Mouse (Mus musculus) T-cell, adult 2 months (primary cell): ENCODE measurements around the gene A130010J15Rik.

ENCODE experiments used
- DNase-seq: peaks from one replicate; pipeline ENCODE4 v3.0.0; 2022; ENCODE audit warnings: low spot score

Gene A130010J15Rik

DNA sequence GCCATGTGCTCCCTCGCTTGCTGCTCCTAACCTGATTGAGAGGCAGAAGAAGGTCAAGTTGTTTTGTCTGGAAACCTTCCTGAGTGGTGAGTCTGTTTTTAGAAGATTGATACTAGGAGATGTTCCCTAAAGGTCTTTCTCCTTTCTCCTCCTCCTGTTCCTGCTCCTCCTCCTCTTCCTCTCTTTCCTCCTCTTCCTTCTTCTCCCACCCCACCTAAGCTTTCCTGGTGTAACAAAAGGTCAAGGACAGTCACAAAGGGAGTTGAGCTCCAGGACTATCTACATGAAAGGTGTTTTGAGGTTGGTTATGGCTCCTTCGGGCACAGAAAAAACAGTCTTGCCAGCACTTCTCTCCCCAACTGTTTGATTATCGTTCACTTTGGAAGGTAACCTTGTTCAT lies at the start of gene A130010J15Rik:
TSS of gene A130010J15Rik (plus strand) at position 301 of the 400 bp plus-strand sequence.
- no peak for DNase-seq

DNA sequence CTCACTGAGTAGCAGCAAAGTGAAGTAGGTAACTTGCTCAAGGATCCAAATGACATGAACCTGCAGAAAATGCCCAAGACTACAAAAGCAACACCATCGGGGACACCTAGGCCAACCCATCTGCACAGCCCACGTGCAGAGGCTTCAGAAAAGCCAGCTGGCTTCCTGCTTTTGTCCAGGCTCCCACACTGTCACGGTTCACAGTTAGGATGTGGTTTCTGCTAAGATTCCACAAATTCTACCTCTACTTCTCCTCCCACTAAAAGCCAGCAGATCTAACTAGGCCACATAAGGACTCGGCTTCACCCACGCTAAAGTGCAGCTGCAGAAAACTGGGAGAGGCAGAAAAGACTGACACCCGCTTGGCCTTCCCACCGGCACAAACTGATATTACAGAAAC lies 45.1 kb upstream of the A130010J15Rik start:
- DNase-seq: no peak

DNA sequence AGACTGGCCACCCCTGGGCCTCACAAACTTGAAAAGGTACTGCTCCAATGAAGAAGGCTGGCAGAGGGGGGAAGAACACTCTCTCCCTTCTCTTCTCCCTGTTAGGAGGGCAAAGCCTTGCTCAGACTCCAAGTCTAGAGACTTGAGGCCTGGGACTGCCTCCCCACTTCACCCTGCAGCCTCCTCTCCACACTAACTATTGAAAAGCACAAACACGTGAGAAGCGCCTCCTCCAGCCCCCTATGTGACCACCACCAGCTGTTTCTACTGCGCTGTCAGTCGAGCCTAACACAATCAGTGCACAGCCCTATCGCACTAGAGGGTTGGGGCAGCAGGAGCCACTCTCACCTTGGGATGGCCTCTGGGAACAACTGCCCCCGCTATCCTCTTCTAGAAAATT lies 44.6 kb upstream of the A130010J15Rik start:
- no peak for DNase-seq

DNA sequence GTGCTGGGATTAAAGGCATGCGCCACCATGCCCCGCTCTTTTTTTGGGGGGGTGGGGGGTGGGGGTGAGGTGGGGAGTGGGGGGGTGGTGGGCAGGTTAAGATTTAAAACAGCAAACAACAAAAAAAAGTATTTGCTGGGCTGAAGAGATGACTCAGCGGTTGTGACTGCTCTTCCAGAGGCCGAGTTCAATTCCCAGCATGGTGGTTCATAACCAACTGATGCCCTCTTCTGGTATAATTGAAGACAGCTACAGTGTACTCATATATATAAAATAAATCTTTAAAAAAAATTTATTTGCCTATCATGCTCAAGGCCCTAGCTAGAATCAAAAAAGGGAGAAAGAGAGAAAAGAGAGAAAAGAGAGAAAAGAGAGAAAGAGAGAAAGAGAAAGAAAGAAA lies 42.0 kb upstream of the A130010J15Rik start:
- DNase-seq: no peak

DNA sequence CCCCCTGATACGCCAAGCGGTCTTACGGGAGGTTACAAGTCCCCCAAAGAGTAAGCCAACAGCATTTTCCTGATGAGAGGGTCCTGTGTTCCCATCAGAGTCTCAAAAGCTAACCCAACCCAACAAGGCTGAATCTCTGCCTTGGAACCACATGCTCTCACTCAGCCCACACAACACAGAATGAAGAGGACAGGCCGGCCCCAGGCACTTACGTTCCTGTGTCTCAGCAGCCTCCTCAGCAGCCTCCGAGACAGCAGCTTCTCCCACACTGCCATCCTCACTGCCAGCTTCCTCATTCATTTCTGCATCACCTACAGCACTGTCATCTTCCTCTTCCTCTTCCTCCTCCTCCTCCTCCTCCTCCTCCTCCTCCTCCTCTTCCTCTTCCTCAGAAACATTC lies 39.8 kb upstream of the A130010J15Rik start:
- no peak for DNase-seq

DNA sequence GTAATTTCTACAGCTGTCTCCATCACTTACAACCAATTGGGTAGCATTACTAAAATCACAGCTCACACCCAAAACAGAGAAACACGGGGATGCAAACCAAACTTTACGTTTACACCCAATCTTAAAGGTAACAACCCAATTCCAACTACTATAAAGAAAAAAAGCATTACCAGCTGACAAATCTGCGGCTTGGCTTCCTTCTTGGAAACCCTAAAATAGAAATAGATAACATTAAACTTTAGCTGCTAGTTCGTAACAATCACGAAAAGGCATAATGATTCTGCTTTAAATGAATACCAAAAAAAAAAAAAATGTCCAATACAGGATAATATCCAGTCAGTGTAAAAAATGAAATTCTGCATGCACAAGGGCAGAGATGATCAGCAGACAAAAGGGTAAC lies 38.5 kb upstream of the A130010J15Rik start:
- DNase-seq: no peak

DNA sequence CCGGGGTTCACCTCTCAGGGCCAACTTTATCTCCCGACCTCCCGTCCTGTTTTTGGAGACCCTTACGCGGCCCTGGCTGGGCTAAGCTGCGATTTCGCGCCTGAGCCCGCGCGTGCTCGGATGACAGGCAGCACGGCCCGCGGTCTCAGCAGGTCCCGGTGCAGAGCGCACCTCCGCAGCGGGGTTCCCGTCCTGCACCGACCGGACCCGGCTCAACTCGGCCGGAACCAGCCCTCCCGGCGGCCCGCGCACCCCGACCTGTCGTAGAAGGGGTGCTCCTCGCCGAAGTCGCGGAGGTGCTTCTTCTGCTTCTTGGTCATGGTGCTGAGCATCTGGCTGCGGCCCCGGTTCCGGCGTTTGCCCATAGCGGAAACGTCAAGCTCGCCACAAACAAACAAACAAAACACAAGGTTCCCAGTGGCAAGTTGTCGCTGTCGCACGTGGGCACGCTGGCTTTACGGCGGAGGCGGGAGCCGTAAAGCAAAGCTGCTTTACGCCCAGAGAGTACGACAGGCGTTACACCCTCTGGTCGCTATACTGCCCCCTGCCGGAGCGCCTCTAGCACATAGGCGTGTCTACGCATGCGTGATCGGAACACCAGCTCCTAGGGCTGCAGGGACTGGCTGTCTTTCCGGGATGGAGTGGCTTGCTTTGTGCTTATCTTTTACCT lies 37.9 kb upstream of the A130010J15Rik start, which contains the start of gene Diexf:
TSS of gene Diexf (minus strand) at position 487 of the 670 bp plus-strand sequence.
- DNase-seq: peak; percentile 93

DNA sequence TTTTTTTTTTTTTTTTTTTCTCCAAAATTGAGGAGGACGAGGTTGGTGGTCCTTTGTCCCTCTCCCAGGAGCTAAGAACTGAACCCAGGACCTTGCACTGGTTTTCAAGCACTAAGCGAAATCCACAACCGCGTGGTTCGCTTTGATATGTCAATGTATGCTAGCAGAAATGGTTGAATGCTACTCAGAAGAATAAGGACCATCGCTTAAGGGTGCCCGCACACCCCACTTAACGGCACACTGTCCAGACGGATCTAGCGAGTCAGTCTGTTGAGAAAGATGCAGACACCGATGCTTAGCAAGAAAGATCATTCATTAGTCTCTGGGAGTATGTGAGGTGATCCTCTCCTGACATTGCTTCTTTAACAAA lies 37.4 kb upstream of the A130010J15Rik start:
- DNase-seq: peak; percentile 5

DNA sequence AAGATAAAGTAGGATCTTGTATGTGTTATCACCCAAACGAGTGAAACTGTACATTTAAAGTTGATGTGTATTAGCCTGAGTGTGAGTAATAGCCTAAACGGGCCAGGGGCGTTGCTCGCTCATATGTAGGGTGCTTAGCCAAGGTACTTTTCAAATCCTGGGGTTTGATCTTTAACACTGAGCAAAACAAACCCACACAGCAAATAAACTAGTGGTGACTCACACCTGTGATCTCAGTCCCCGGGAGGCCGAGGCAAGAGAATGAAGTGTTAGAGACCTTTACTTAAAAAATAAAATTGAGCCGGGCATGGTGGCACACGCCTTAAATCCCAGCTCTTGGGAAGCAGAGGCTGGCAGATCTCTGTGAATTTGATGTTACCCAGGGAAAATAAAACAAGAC lies 37.0 kb upstream of the A130010J15Rik start:
- DNase-seq: peak; percentile 47

DNA sequence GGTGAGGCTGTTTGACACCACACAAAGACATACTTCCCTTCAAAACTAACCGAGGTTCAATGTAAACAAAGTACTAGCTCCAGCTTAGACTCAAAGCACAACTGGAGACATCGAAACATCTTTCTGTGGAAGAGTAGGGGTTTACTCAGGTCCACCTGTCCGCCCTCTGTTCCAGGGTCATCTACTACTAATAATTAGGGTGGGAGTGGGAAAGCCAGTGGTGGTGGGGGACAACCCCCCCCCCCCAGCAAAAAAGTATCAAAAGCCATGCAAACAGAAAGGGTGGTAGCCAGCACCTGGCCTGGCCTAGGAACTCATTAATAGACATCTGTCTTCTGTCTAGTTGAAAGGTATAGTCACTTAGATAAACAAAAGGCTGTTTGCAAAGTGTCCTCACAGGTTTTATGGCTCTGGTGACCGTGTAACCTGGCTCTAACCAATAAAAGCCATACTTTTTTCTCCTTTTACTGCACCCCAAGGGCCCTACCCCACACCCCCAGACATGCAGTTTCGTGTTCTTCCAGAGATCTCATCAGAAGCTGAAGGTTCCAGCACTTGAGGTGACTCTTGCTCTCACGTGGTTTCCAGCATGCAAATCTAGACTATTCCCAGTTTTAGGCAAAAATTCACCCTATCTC lies 36.4 kb upstream of the A130010J15Rik start:
- no peak for DNase-seq

DNA sequence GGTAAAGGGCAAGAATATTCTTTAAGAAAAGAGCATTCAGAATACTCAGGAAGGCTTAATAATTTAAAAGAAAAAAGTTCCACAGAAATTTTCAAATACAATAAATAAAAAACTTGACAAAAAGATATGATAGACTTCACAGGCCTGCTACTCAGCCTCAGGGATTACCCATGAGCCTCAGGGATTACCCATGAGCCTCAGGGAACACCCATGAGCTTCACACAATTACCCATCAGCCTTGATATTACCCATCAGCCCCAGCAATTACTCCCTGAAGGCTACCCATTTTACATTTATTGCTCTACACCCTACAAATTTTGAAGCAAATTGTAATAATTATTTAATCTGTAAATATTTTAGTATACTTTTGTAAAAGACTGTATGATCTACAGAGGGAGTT lies 35.5 kb upstream of the A130010J15Rik start:
- no peak for DNase-seq

DNA sequence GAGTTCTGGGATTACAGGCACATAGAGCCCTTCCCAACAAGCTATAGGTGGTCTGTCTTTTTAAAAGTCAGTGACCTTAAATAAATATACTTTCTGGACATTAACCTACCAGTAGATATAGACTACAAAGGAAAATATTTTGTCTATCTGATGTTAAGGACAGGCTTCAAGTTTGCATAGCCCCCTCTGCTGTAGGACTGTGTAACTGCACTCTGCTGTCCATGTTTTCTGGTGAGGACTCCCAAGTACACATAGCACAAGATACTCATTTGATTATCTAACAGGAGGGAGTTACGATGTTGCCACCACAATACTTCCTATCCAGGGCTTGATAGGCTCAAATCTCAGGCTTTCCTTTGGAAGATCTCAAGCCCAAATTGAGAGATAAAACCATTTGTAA lies 34.1 kb upstream of the A130010J15Rik start:
- DNase-seq: no peak

DNA sequence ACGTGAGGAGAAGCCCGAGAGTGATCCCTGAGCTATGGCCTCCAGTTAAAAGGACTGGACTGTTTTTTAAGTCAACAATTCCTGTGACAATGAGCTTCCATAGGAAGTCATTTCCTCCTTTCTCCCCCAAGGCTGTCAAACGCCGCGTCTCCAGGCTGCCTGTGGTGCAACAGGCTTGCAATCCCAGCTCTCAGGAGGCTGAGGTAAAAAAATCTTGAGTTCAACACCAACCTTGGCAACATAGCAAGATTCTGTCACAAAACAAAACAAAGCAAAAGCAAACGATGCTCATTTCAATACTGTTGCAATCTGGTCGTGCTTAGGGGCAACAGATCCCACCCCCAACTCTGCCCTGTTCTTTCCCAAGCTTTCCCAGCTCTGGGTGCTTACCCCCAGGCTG lies 29.8 kb upstream of the A130010J15Rik start:
- no peak for DNase-seq

DNA sequence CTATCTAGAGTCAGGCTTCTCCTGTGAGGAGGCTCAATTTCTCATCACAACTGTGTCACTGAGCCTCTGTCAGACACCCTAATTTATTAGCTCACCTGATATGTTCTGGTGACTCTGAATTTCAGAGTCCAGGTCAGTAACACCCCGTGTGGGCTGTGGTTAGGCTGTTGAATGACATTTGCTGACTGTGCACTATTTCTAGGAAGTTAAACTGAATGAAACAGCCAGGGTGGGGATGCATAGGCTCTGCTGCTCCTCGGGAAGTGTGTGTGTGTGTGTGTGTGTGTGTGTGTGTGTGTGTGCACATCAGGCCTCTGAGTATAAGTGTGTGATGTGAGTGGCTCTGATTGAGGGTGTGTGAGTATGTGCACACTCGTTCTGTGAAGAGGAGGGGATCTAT lies 29.2 kb upstream of the A130010J15Rik start:
- DNase-seq: no peak

DNA sequence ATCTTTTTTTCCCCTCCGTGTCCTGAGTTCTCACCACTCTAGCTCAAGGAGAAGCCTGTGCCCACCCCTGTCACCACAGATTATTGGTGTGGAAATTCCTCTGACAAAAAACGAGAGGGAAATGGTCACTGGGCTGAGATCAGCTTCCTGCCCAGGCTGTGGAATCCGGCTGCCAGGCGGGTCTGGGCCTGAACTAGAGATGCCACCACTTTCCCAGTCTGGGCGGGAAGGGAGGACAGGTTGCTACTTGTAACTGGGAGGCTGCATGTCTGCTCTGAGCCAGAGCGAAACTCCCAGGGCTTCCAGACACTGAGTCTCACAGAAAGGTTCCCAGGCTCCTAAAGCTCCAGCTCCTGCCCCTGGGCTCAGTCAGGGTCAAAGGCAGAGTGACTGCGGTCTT lies 26.7 kb upstream of the A130010J15Rik start:
- no peak for DNase-seq

DNA sequence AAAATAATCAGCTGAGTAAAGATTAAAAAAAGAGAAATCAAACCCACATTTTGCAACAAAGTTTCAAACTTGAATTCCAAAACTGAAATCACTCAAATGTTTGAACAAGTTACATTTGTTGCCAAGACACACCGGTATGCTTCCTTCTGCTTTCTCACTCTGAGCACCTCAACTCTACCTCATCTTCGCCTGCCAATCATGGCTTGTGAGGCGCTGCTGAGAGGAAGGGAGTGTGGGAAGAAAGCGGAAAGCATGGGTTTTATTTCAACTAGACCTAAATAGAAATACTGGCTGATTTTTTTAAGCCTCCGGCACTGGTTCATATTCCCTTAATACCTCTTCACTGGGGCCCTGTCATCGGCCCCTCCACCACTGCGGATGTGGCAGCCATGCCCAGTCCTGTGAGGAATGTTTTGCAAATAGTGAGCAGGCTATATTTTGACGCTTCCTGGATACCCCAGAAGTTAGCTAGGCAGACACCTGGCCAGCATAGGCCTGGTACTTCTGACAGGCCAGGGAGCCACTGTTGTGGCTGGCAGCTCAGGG lies 25.3 kb upstream of the A130010J15Rik start:
- no peak for DNase-seq

DNA sequence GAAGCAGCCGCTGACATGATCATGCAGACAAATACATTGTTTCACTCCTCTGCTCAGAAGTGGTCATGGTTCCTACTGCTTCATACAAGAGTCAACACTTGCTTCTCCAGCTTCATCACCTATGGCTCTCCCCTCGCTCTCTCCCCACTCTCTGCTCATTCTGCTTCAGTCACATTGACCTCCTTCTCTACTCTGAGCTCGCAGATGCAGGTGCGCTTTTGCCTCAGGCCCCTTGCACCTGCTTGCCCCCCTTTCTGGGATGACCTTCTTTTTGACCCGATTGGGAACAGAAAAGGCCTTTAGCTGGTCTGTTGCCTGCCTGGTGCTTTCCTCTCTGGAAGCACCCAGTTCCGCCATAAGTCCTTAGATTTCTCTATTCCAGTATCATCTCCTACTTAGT lies 23.3 kb upstream of the A130010J15Rik start:
- no peak for DNase-seq

DNA sequence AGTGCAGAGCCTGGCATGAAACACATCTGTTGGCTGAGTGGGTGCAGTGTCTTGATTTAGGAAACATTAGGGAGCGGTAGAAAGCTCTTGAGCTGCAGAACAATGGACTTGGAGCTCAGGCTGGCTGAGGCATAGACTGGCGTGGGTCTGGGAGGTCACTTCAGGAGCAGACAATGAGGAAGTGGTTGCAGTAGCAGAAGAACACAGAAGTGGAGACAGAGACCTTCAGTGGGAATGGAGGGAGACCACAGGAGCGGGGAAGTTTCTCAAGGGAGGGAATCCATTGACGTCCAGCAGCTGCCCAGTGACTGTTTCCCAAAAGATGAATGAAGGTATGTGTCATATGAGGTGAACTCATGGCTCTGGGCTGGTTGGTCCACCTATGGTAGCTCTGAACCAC lies 22.7 kb upstream of the A130010J15Rik start:
- no peak for DNase-seq

DNA sequence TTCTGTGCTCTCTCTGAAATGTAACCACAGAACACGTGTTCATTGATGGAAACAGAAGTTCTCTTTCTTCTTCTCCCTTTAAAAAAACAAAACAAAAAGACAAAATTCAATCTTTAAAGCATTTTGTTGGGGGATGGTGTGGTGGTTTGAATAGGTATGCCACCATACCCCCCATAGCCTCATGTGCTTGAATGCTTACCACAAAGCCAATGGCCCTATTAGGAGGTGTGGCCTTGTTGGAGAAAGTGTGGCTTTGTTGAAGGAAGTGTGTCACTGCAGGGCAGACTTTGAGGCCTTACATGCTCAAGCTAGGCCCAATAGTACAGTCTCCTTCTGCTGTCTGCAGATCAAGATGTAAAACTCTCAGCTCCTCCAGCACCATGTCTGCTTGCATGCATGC lies 21.4 kb upstream of the A130010J15Rik start:
- DNase-seq: peak; percentile 41

DNA sequence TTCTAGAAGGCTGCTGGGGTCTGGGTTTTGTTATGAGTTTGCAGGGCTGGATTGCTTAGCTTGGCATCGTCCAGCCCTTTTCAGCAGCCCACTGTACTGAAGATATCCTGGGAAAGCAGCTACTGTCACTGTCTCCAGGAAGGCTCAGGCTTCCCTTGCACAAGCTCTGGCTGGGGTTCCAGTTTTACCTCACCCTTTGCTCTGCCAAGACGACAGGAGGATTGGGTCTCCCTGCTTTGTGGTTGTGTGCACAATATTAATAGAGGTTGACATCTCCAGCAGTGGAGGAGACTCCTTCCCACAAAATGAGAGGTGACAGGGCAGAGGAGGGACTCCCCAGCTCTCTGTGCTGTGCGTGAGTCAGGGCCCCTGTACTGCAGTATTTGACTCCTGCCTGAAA lies 18.6 kb upstream of the A130010J15Rik start:
- no peak for DNase-seq

DNA sequence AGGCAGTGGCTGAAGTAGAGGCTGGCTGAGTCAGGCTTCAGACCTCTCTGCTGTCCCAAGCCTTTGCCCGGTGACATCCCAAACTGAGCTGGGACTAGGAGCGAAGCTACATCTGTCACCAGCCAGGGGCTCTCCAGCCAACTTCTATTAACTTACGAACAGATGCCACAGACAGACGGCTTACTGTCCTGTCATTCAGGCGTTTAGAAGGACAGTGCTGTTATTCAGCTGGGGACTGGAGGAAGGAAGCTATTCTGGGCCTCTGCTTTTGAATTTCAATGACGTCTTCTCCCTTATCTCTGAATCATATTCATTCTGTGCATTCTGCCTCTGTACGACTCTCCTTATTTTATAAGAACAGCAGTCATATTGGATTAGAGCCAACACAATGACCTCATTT lies 16.7 kb upstream of the A130010J15Rik start:
- no peak for DNase-seq

DNA sequence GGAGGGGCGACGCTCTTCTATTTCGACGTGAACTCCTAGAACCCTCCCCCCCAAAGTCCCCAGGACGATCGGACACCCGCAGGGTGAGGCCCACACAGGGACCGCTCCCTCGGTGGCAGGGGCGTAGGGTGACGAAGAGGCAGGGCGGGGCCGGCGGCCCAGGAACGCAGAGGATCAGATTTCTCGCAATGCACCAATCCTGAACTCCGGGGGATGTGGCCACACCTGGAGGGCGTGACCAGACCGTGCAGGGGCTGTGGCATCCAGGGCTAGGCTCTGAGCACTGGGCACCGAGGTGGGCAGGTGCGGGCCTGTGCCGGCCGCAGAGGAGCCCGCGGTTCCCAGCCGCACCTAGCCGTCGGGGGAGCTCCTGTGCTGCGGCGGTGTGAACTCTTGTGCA lies 15.0 kb upstream of the A130010J15Rik start, which contains the start of gene Irf6:
TSS of gene Irf6 (plus strand) at position 240 of the 400 bp plus-strand sequence.
- DNase-seq: peak; percentile 64

DNA sequence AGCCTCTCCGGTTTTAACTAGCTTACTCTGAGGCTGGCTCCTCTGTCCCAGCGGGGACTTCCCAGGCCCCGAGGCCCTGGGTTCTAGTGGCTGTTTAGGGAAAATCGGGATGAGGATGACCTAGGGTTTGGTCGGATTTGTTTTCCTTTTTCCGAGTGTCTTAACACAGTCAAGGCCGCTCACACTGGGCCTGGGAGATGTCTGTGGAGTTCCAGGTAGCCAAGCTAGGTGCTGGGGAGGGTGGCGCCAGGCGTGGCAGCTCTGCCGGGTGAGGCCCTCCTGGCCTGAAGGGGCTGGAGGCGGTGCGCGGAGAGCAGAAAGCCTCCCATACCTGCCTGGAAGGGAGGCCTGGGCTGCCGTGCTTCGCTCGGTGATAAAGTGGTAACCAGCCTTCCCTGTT lies 14.3 kb upstream of the A130010J15Rik start:
- no peak for DNase-seq
